Mouse (Mus musculus) spleen, adult 2 months (tissue): ENCODE measurements at regions not wholly inside any gene's neighbourhood (a gene's known extent, or its start where the extent isn't known, plus 50 kb on each side); places are given as distances from the start of the nearest gene placed in this dataset.

Experiments used
- CTCF ChIP-seq: fragments of 200-500 bp; IDR thresholded peaks from 2 replicates; pipeline ENCODE4 v1.5.1; 2011; ENCODE audit warnings: mild to moderate bottlenecking, inconsistent platforms; ENCODE audit not compliant: insufficient read depth, insufficient read length, insufficient replicate concordance; ENCODE audit errors: extremely low read depth
- POLR2A ChIP-seq: fragments of 200-500 bp; IDR thresholded peaks from 2 replicates; pipeline ENCODE4 v1.6.1; 2011; ENCODE audit warnings: low read depth, low read length, inconsistent platforms

- TF ChIP-seq CTCF (no peak), POLR2A (no peak)
Measured at GRCm38 (mm10) chr6:94954580-94954979, 162.5 kb upstream of the Kbtbd8 start.
